Mouse (Mus musculus): ENCODE results near the gene Csf2. TPM values are rescaled to one million over a fixed set of nuclear protein-coding genes. Genes with fewer than 3 reads are reported as not detected.
A peak's percentile ranks its signal among the peaks of the same experiment; 100 is the strongest.

Gene Csf2
- total and polyA plus RNA-seq, 3 experiments = 0.79 to 2.4 (median 1.9) TPM

DNA sequence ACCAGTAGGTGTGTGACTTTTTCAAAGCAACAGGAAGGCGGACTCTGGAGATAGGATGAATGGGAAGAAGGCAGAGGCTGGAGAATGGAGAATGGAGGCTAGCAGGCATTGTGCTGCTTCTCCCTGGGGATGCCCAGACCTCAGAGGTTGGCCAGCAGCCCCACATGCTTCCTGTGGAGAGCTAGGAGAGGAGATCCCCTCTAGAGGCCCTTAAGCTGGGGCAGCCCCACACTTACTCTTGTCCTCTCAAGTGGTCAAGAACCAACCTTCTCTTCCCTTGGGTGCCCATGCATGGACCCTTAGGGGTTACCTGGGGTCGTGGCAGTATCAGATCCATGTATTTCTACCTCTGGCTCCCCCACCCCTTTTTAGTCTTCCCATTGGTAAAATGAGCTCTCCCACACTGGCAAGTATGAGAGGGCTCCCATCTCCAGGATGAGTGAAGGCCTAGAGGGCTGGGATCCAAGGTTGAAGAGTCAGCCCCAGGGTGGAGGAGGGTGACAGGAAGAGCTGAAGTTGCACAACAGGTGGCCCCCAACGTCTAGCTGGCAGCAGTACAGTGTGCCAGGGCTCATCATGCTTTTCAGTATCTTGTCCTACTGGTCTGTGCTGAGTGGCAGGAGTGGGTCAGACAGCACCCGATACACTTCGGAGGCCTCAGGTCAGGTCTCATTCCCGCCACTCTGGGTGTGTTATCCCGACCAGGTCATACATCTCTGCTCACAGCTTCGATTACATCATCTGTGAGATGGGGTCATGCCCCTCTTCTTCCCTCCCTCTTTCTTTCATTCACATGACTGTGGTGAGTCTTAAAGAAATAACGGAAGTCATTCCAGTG, 25.6 kb downstream of the Csf2 start (continued):
- TF ChIP-seq ZMIZ1 (IDR thresholded peaks at IDR 0.05; ENCODE audit: low read depth, low read length) (peak; percentile 65; the same call in 1 of the 2 replicates), JUN (IDR thresholded peaks at IDR 0.05; ENCODE audit: insufficient read depth, low read depth, low read length) (no peak; the same call in 1 of the 2 replicates), SMC3 (IDR thresholded peaks at IDR 0.05; ENCODE audit: low read depth, low read length) (no peak; the same call in none of the 2 replicates), MXI1 (IDR thresholded peaks at IDR 0.05; ENCODE audit: low read depth, low read length) (peak; percentile 58; the same call in 1 of the 2 replicates), KAT2A (IDR thresholded peaks at IDR 0.05; ENCODE audit: insufficient replicate concordance, low read length) (0 out of 2 replicates have a peak, but pooled peaks have one; percentile 66), ZNF384 (IDR thresholded peaks at IDR 0.05; ENCODE audit: low read depth, low read length) (peak; percentile 52), HCFC1 (IDR thresholded peaks at IDR 0.05; ENCODE audit: low read depth, low read length) (0 out of 2 replicates have a peak, but pooled peaks have one; percentile 32), BHLHE40 (IDR thresholded peaks at IDR 0.05; ENCODE audit: low read depth, low read length) (peak; percentile 88), IRF4 (IDR thresholded peaks at IDR 0.05; ENCODE audit: low read depth, low read length) (peak; percentile 93)

DNA sequence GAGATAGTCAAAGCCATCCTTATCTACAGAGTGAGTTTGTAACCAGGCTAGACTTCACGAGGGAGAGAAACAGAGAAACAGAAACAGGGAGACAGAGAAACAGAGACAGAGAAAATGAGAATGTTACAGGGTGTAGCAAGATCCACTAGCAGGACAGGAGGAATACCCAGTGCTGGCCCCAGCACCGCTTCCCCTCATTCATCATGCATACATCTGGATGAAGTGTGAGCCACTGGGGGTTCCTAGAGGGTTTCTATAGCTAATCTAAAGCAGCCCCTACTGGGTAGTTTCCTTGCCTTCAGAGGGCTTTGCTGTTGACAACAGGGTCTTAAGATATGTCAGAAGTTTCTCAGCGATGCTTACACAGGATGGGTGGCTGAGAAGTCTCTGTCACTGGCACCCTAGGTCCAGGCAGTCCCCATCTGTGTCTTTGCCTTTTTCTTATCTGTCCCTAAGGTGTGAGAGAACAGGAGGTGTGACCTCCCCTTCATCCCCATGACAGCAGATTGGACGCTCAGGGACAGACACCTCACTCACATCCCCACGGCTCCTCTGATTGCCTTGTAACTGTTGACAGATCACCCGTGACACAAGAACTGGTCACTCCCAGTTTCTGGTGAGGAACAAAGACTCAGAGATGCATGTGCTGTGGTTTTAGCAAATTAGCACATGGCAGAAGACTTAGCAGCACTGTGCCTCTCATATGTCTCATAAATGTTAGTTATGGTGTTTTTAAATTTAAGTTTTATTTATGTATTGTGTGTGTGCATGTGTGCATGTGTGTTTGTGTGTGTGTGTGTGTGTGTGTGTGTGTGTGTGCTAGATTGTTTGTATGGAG, 29.3 kb downstream of the Csf2 start:
- DNase-seq (ENCODE audit: extremely low read depth) = peak; percentile 62
- dilution Hi-C loops (cut with MboI; ENCODE audit: extremely low pct_ligation_motif_present, extremely low pct_unique_long_range_greater_than_20kb, low sequenced_read_pairs) (no loop called here), in situ Hi-C loops (cut with MboI; ENCODE audit: low pct_ligation_motif_present, low pct_unique_long_range_greater_than_20kb, low sequenced_read_pairs) (loop anchor here (5.0 kb wide), 1 partner anchor 73 kb away; no protein-coding TSS in a partner anchor)
- no peaks in the 10 kb centered on the region for H3K79me2 ChIP-seq (replicated peaks; ENCODE audit: control insufficient read depth, extremely low read depth, insufficient read depth, poor library complexity, severe bottlenecking)
- peak overlapping the region; percentile 54; the same call in 1 of the 2 replicates for H3K27ac ChIP-seq (ENCODE audit: insufficient read depth, low read depth)
- H3K4me2 ChIP-seq (ENCODE audit: insufficient read depth, low read depth, poor library complexity, severe bottlenecking) = peak overlapping the region; percentile 7; the same call in 1 of the 2 replicates
- H3K27me3 ChIP-seq (replicated peaks) = no peaks in the 10 kb centered on the region
- no peak overlapping the region for H3K4me3 ChIP-seq (replicated peaks in 1 of 3; ENCODE audit: low read depth in 2 of 3, low read length in 2 of 3, poor library complexity in 1 of 3)
- peaks cover 87 to 99% of the 10 kb centered on the region in 2 experiments for H3K4me1 ChIP-seq (ENCODE audit: control insufficient read depth in 1 of 2, insufficient read depth in 2 of 2)
- H3K9me3 ChIP-seq (replicated peaks; ENCODE audit: low read length) = no peaks in the 10 kb centered on the region
- peak overlapping the region; percentile 2; the same call in 1 of the 2 replicates for H3K9ac ChIP-seq (ENCODE audit: insufficient read depth, low read depth)
- no peaks in the 10 kb centered on the region for H3K36me3 ChIP-seq (replicated peaks in 1 of 2; ENCODE audit: control insufficient read depth in 1 of 2, insufficient read depth in 1 of 2, low read length in 1 of 2)
- TF ChIP-seq ELF1 (IDR thresholded peaks at IDR 0.05; ENCODE audit: low read depth, low read length) (0 out of 2 replicates have a peak, but pooled peaks have one; percentile 16), IRF4 (IDR thresholded peaks at IDR 0.05; ENCODE audit: low read depth, low read length) (peak; percentile 60), HCFC1 (IDR thresholded peaks at IDR 0.05; ENCODE audit: low read depth, low read length) (no peak), SMC3 (IDR thresholded peaks at IDR 0.05; ENCODE audit: low read depth, low read length) (no peak), GABPA (IDR thresholded peaks at IDR 0.05; ENCODE audit: insufficient replicate concordance, low read depth, low read length) (no peak), MXI1 (IDR thresholded peaks at IDR 0.05; ENCODE audit: low read depth, low read length) (peak; percentile 31; the same call in 1 of the 2 replicates), MYC (IDR thresholded peaks at IDR 0.05; ENCODE audit: low read depth, low read length) (peak; percentile 80; the same call in 1 of the 2 replicates), POLR2AphosphoS2 (IDR thresholded peaks at IDR 0.05; ENCODE audit: low read depth, low read length) (no peak), USF2 (conservative IDR thresholded peaks at IDR 0.05; ENCODE audit: low read depth, low read length) (no peak), USF1 (IDR thresholded peaks at IDR 0.05; ENCODE audit: low read depth, low read length) (no peak), MEF2A (IDR thresholded peaks at IDR 0.05; ENCODE audit: borderline replicate concordance, low read depth, low read length) (peak; percentile 55; the same call in 1 of the 2 replicates), MAZ (IDR thresholded peaks at IDR 0.05; ENCODE audit: low read depth, low read length) (peak; percentile 60; the same call in 1 of the 2 replicates), ZMIZ1 (IDR thresholded peaks at IDR 0.05; ENCODE audit: low read depth, low read length) (no peak), MAFK (IDR thresholded peaks at IDR 0.05; ENCODE audit: insufficient replicate concordance, low read length) (peak; percentile 43; the same call in 1 of the 2 replicates), NRF1 (IDR thresholded peaks at IDR 0.05; ENCODE audit: low read depth, low read length) (no peak), CTCF (conservative IDR thresholded peaks at IDR 0.05 in 1 of 2, IDR thresholded peaks at IDR 0.05 in 1 of 2; ENCODE audit: low read depth in 2 of 2, low read length in 2 of 2) (no peak), MAX (IDR thresholded peaks at IDR 0.05; ENCODE audit: low read length) (peak; percentile 69), ZKSCAN1 (IDR thresholded peaks at IDR 0.05; ENCODE audit: borderline replicate concordance, low read depth, low read length) (no peak), CHD1 (IDR thresholded peaks at IDR 0.05; ENCODE audit: low read depth, low read length) (0 out of 2 replicates have a peak, but pooled peaks have one; percentile 23), BHLHE40 (IDR thresholded peaks at IDR 0.05; ENCODE audit: low read depth, low read length) (peak; percentile 89), ZC3H11A (IDR thresholded peaks at IDR 0.05; ENCODE audit: low read depth, low read length) (no peak), CHD2 (IDR thresholded peaks at IDR 0.05; ENCODE audit: low read length) (peak; percentile 54; the same call in 1 of the 2 replicates), PAX5 (IDR thresholded peaks at IDR 0.05; ENCODE audit: low read length) (no peak), KAT2A (IDR thresholded peaks at IDR 0.05; ENCODE audit: insufficient replicate concordance, low read length) (no peak), ETS1 (conservative IDR thresholded peaks at IDR 0.05; ENCODE audit: low read depth, low read length) (peak; percentile 53), JUND (conservative IDR thresholded peaks at IDR 0.05; ENCODE audit: low read depth, low read length) (no peak), NELFE (IDR thresholded peaks at IDR 0.05; ENCODE audit: low read depth, low read length) (0 out of 2 replicates have a peak, but pooled peaks have one; percentile 25), TBP (conservative IDR thresholded peaks at IDR 0.05; ENCODE audit: low read depth, low read length) (0 out of 2 replicates have a peak, but pooled peaks have one; percentile 30)
